Mouse (Mus musculus) liver, embryonic 12.5 days (tissue): ENCODE measurements around the gene Mvb12a. TPM values are rescaled to one million over a fixed set of nuclear protein-coding genes. Genes with fewer than 3 reads are reported as not detected.
"Not testable (repeated sequence)": the region's sequence is repeated elsewhere in the genome, so short reads cannot be mapped to it uniquely, and the experiment has no call there.

ENCODE experiments used
- ATAC-seq: fragments of 200-750 bp; cut with Nextera tagmentation; 2 replicates; pipeline ENCODE4 v1.8.0; 2017; ENCODE audit warnings: moderate number of reproducible peaks, mild to moderate bottlenecking, moderate library complexity
- H3K27ac ChIP-seq: fragments of 300-500 bp; sonication (generic); 2 replicates; pipeline ENCODE4 v1.5.1; 2016; ENCODE audit warnings: mild to moderate bottlenecking
- H3K27me3 ChIP-seq: fragments of 300-500 bp; sonication (generic); replicated peaks from 2 replicates; pipeline ENCODE4 v1.6.1; 2016; ENCODE audit warnings: mild to moderate bottlenecking, moderate library complexity
- H3K36me3 ChIP-seq: fragments of 300-500 bp; sonication (generic); 2 replicates; pipeline ENCODE4 v1.6.1; 2016; ENCODE audit warnings: mild to moderate bottlenecking, moderate library complexity
- H3K4me1 ChIP-seq: fragments of 300-500 bp; sonication (generic); 2 replicates; pipeline ENCODE4 v1.6.1; 2016
- H3K4me2 ChIP-seq: fragments of 300-500 bp; sonication (generic); 2 replicates; pipeline ENCODE4 v1.6.1; 2016; ENCODE audit warnings: mild to moderate bottlenecking, moderate library complexity
- H3K4me3 ChIP-seq: fragments of 300-500 bp; sonication (generic); 2 replicates; pipeline ENCODE4 v1.5.1; 2016; ENCODE audit warnings: mild to moderate bottlenecking, moderate library complexity
- H3K9ac ChIP-seq: fragments of 300-500 bp; sonication (generic); 2 replicates; pipeline ENCODE4 v1.6.1; 2016; ENCODE audit warnings: mild to moderate bottlenecking, moderate library complexity
- H3K9me3 ChIP-seq: fragments of 300-500 bp; sonication (generic); replicated peaks from 2 replicates; pipeline ENCODE4 v1.6.1; 2016; ENCODE audit warnings: mild to moderate bottlenecking, moderate library complexity
- WGBS: fragments of 180-500 bp; shearing (Covaris S2); methylation state at CpG from one replicate; pipeline ENCODE4 v1.1.7; 2016; ENCODE audit not compliant: insufficient replicate concordance; 5-methylcytosine and 5-hydroxymethylcytosine counted together
- polyA plus RNA-seq: library from polyadenylated mRNA; unstranded; fragments of >200 nt; fragmentation: Nextera tagmentation; extraction: Ambion mirVana; gene quantifications from 2 replicates; pipeline ENCODE4 v1.2.1, GENCODE M21; 2016

Gene Mvb12a
- polyA plus RNA-seq, 1 experiment from 2014 or later: 42.7 TPM

- WGBS: 25% methylated on average over 11 of the region's 11 CpGs
- peak overlapping the region; percentile 73 for H3K27ac ChIP-seq
- no peaks in the 10 kb centered on the region for H3K36me3 ChIP-seq
- no peaks in the 10 kb centered on the region for H3K9me3 ChIP-seq
- H3K9ac ChIP-seq: no peak overlapping the region
- peak; percentile 65 for ATAC-seq
- no peak overlapping the region for H3K4me3 ChIP-seq
- 0 out of 2 replicates have a peak overlapping the region, but pooled peaks have one; percentile 6 for H3K4me2 ChIP-seq
- peaks cover 36% of the 10 kb centered on the region for H3K4me1 ChIP-seq
- H3K27me3 ChIP-seq: peaks cover 51% of the 10 kb centered on the region
Observed at GRCm38 (mm10) chr8:71528362-71529073, 14.2 kb upstream of the Mvb12a start.

- H3K27me3 ChIP-seq: peaks cover 27% of the 10 kb centered on the region
- H3K4me1 ChIP-seq: peaks cover 34% of the 10 kb centered on the region
- not testable (repeated sequence) for H3K4me3 ChIP-seq, H3K27ac ChIP-seq, ATAC-seq, H3K9me3 ChIP-seq, H3K9ac ChIP-seq, H3K36me3 ChIP-seq, H3K4me2 ChIP-seq
- WGBS: 54% methylated on average over 6 of the region's 12 CpGs
Observed at GRCm38 (mm10) chr8:71530735-71531467, 11.8 kb upstream of the Mvb12a start.

- H3K27me3 ChIP-seq: no peaks in the 10 kb centered on the region
- no peak overlapping the region for H3K4me3 ChIP-seq
- H3K36me3 ChIP-seq: no peaks in the 10 kb centered on the region
- H3K4me1 ChIP-seq: peaks cover 35% of the 10 kb centered on the region
- ATAC-seq: no peak
- no peaks in the 10 kb centered on the region for H3K9me3 ChIP-seq
- H3K4me2 ChIP-seq: no peak overlapping the region
- no peak overlapping the region for H3K9ac ChIP-seq
- H3K27ac ChIP-seq: no peak overlapping the region
- WGBS: 48% methylated on average over 3 of the region's 3 CpGs
Observed at GRCm38 (mm10) chr8:71534263-71534810, 8.4 kb upstream of the Mvb12a start.

GRCm38 (mm10) chr8:71535663-71536062 lies 7.1 kb upstream of the Mvb12a start:
- 55% methylated on average over 5 of the region's 5 CpGs for WGBS
- Histone ChIP-seq H3K27ac (no peak overlapping the region), H3K36me3 (no peaks in the 10 kb centered on the region), H3K4me3 (no peak overlapping the region), H3K27me3 (peaks cover 1% of the 10 kb centered on the region; the same call in 1 of the 2 replicates), H3K9ac (no peak overlapping the region), H3K4me2 (peak overlapping the region; percentile 83), H3K9me3 (no peaks in the 10 kb centered on the region), H3K4me1 (peaks cover 32% of the 10 kb centered on the region)
- no peak for ATAC-seq

- Histone ChIP-seq H3K9ac (peak within 1 kb of the TSS; percentile 76), H3K9me3 (no peaks in the 10 kb centered on the region)
- 3% methylated on average over 37 of the region's 37 CpGs for WGBS
Observed at GRCm38 (mm10) chr8:71537028-71537867, 5.5 kb upstream of the Mvb12a start, which contains the start of gene Bst2. Gene Bst2 (minus strand): TSS chr8:71537456.

GRCm38 (mm10) chr8:71543755-71544154 lies 1.0 kb downstream of the Mvb12a start:
- H3K4me2 ChIP-seq: peak overlapping the region; percentile 96
- no peaks in the 10 kb centered on the region for H3K9me3 ChIP-seq
- 82% methylated on average over 9 of the region's 9 CpGs for WGBS
- peaks cover 4% of the 10 kb centered on the region; the same call in 1 of the 2 replicates for H3K27me3 ChIP-seq
- peak overlapping the region; percentile 76 for H3K4me3 ChIP-seq
- H3K27ac ChIP-seq: no peak overlapping the region
- ATAC-seq: no peak
- peak overlapping the region; percentile 73 for H3K9ac ChIP-seq
- H3K36me3 ChIP-seq: peaks cover 36% of the 10 kb centered on the region
- peaks cover 16% of the 10 kb centered on the region for H3K4me1 ChIP-seq

More at GRCm38 (mm10) chr8:71537028-71537867, 5.5 kb upstream of the Mvb12a start, which contains the start of gene Bst2:
- peak; percentile 89 for ATAC-seq
- peak within 1 kb of the TSS; percentile 83 for H3K4me2 ChIP-seq
- H3K27me3 ChIP-seq: peaks cover 4% of the 10 kb centered on the region; the same call in 1 of the 2 replicates
- peak within 1 kb of the TSS; percentile 78 for H3K27ac ChIP-seq
- peak within 1 kb of the TSS; percentile 71 for H3K4me3 ChIP-seq
- H3K36me3 ChIP-seq: no peaks in the 10 kb centered on the region
- H3K4me1 ChIP-seq: peaks cover 32% of the 10 kb centered on the region

GRCm38 (mm10) chr8:71545053-71545452 lies 2.3 kb downstream of the Mvb12a start:
- Histone ChIP-seq H3K4me2 (no peak overlapping the region), H3K9me3 (no peaks in the 10 kb centered on the region), H3K36me3 (peaks cover 37% of the 10 kb centered on the region), H3K27me3 (peaks cover 4% of the 10 kb centered on the region; the same call in 1 of the 2 replicates), H3K4me1 (peaks cover 16% of the 10 kb centered on the region), H3K9ac (no peak overlapping the region), H3K4me3 (no peak overlapping the region), H3K27ac (no peak overlapping the region)
- ATAC-seq: no peak
- 80% methylated on average over 11 of the region's 11 CpGs for WGBS

GRCm38 (mm10) chr8:71547590-71547989 lies 4.9 kb downstream of the Mvb12a start:
- Histone ChIP-seq H3K9ac (no peak overlapping the region), H3K4me1 (peaks cover 12% of the 10 kb centered on the region), H3K36me3 (peaks cover 37% of the 10 kb centered on the region), H3K9me3 (no peaks in the 10 kb centered on the region), H3K27ac (no peak overlapping the region), H3K4me2 (no peak overlapping the region), H3K27me3 (no peaks in the 10 kb centered on the region), H3K4me3 (no peak overlapping the region)
- ATAC-seq: no peak
- 70% methylated on average over 7 of the region's 7 CpGs for WGBS

- Histone ChIP-seq H3K4me2 (no peak overlapping the region), H3K4me3 (no peak overlapping the region), H3K36me3 (peaks cover 28% of the 10 kb centered on the region), H3K27me3 (0 out of 2 replicates have a peak, but pooled peaks cover 5% of the 10 kb centered on the region), H3K4me1 (peaks cover 23% of the 10 kb centered on the region), H3K9ac (no peak overlapping the region), H3K27ac (no peak overlapping the region), H3K9me3 (no peaks in the 10 kb centered on the region)
- no peak for ATAC-seq
- WGBS: 68% methylated on average over 7 of the region's 7 CpGs
Observed at GRCm38 (mm10) chr8:71550754-71551153, 8.0 kb downstream of the Mvb12a start.

GRCm38 (mm10) chr8:71552770-71553169 lies 10.0 kb downstream of the Mvb12a start:
- peaks cover 25% of the 10 kb centered on the region for H3K4me1 ChIP-seq
- H3K4me2 ChIP-seq: no peak overlapping the region
- 64% methylated on average over 6 of the region's 6 CpGs for WGBS
- no peak overlapping the region for H3K27ac ChIP-seq
- no peaks in the 10 kb centered on the region for H3K9me3 ChIP-seq
- H3K9ac ChIP-seq: no peak overlapping the region
- H3K4me3 ChIP-seq: no peak overlapping the region
- peaks cover 24% of the 10 kb centered on the region for H3K27me3 ChIP-seq
- peaks cover 10% of the 10 kb centered on the region for H3K36me3 ChIP-seq
- no peak for ATAC-seq

GRCm38 (mm10) chr8:71554001-71554400 lies 11.3 kb downstream of the Mvb12a start:
- no peak overlapping the region for H3K27ac ChIP-seq
- ATAC-seq: no peak
- H3K4me2 ChIP-seq: no peak overlapping the region
- H3K4me1 ChIP-seq: peaks cover 38% of the 10 kb centered on the region
- H3K27me3 ChIP-seq: peaks cover 36% of the 10 kb centered on the region
- no peaks in the 10 kb centered on the region for H3K36me3 ChIP-seq
- H3K9me3 ChIP-seq: no peaks in the 10 kb centered on the region
- WGBS: 56% methylated on average over 6 of the region's 6 CpGs
- H3K9ac ChIP-seq: no peak overlapping the region
- no peak overlapping the region for H3K4me3 ChIP-seq
